25 mouse cellular contexts compared by ENCODE assay signal in genomic region chr17:47648966-47649365, GRCm38 (mm10). TPM values are rescaled to one million over a fixed set of nuclear protein-coding genes. Genes with fewer than 3 reads are reported as not detected.
DNase-seq lines count a peak whose midpoint lies in the region; ATAC-seq and TF ChIP-seq lines count a peak whose summit lies in the region.
"Had no signal": no experiment of that assay in that cellular context is flagged by ENCODE, and none has a peak within 500 bp of the region (broad histone marks: within the 10 kb centered on the region; RNA-seq: fewer than 3 reads in every experiment).

No protein-coding gene starts in this region.

- no peak overlapping the region for H3K4me3 ChIP-seq in forebrain, embryonic 12.5 days (replicated peaks)
- H3K4me3 ChIP-seq in forebrain, embryonic 16.5 days (replicated peaks; ENCODE audit: low read length): no peak overlapping the region
- H3K4me3 ChIP-seq in midbrain, embryonic 12.5 days: no peak overlapping the region
- H3K4me3 ChIP-seq in midbrain, postnatal 0 days (ENCODE audit: low read depth, low read length): no peak overlapping the region
- H3K4me3 ChIP-seq: erythroblast, embryonic 14.5 days; hindbrain, embryonic 12.5 days; layer of hippocampus, adult 2 months; limb, embryonic 15.5 days; liver, embryonic 15.5 days had no signal

- ATAC-seq in forebrain, embryonic 12.5 days (ENCODE audit: low FRiP score): no peak
- no peak for ATAC-seq in forebrain, embryonic 16.5 days
- peak; percentile 44 for ATAC-seq in midbrain, embryonic 12.5 days (ENCODE audit: low FRiP score, low read depth)
- ATAC-seq in midbrain, postnatal 0 days (ENCODE audit: low FRiP score): no peak
- ATAC-seq in CD4-positive, CD25-positive, alpha-beta regulatory T cell, adult 4 months: no peak
- ATAC-seq: activated CD4-positive, CD25-positive, alpha-beta regulatory T cell, adult 4 months; inflammation-experienced regulatory T-cells, adult 6 months had no signal

- 35% methylated on average over 4 of the region's 4 CpGs for WGBS in forebrain, embryonic 12.5 days
- WGBS in forebrain, embryonic 16.5 days: 21% methylated on average over 4 of the region's 4 CpGs
- 41% methylated on average over 4 of the region's 4 CpGs for WGBS in midbrain, embryonic 12.5 days
- 44% methylated on average over 4 of the region's 4 CpGs for WGBS in midbrain, postnatal 0 days

- no peak for TF ChIP-seq CTCF in midbrain, postnatal 0 days (IDR thresholded peaks at IDR 0.05)
- no peak for TF ChIP-seq CTCF in brain, embryonic 14.5 days (IDR thresholded peaks at IDR 0.05; ENCODE audit: borderline replicate concordance, extremely low read depth, insufficient read depth, insufficient read length)

- H3K9ac ChIP-seq in forebrain, embryonic 12.5 days: no peak overlapping the region
- H3K9ac ChIP-seq in forebrain, embryonic 16.5 days (replicated peaks; ENCODE audit: low read depth, low read length): no peak overlapping the region
- no peak overlapping the region for H3K9ac ChIP-seq in midbrain, embryonic 12.5 days (replicated peaks)
- no peak overlapping the region for H3K9ac ChIP-seq in midbrain, postnatal 0 days (replicated peaks; ENCODE audit: low read length, poor library complexity, severe bottlenecking)
- H3K9ac ChIP-seq: hindbrain, embryonic 12.5 days; limb, embryonic 15.5 days; liver, embryonic 15.5 days had no signal

- H3K27ac ChIP-seq in forebrain, embryonic 12.5 days: peak overlapping the region; percentile 56; the same call in 1 of the 2 replicates
- H3K27ac ChIP-seq in forebrain, embryonic 16.5 days (ENCODE audit: low read length): no peak overlapping the region
- peak overlapping the region; percentile 56; the same call in 1 of the 2 replicates for H3K27ac ChIP-seq in midbrain, embryonic 12.5 days (replicated peaks)
- no peak overlapping the region for H3K27ac ChIP-seq in midbrain, postnatal 0 days (ENCODE audit: low read depth, low read length)
- H3K27ac ChIP-seq: layer of hippocampus, adult 2 months; limb, embryonic 15.5 days; liver, embryonic 15.5 days had no signal

- H3K27me3 ChIP-seq in forebrain, embryonic 12.5 days: no peaks in the 10 kb centered on the region
- no peaks in the 10 kb centered on the region for H3K27me3 ChIP-seq in forebrain, embryonic 16.5 days (replicated peaks; ENCODE audit: control insufficient read depth, insufficient read depth, low read length)
- no peaks in the 10 kb centered on the region for H3K27me3 ChIP-seq in midbrain, embryonic 12.5 days
- H3K27me3 ChIP-seq in midbrain, postnatal 0 days (ENCODE audit: insufficient read depth, low read length): no peaks in the 10 kb centered on the region
- H3K27me3 ChIP-seq: hindbrain, embryonic 12.5 days; limb, embryonic 15.5 days; liver, embryonic 15.5 days had no signal

- H3K4me2 ChIP-seq in forebrain, embryonic 12.5 days: peak overlapping the region; percentile 17; the same call in 1 of the 2 replicates
- H3K4me2 ChIP-seq in forebrain, embryonic 16.5 days (ENCODE audit: low read length): no peak overlapping the region
- H3K4me2 ChIP-seq in midbrain, embryonic 12.5 days (replicated peaks): no peak overlapping the region
- no peak overlapping the region for H3K4me2 ChIP-seq in midbrain, postnatal 0 days (ENCODE audit: low read depth, low read length, poor library complexity, severe bottlenecking)
- H3K4me2 ChIP-seq: heart, embryonic 11.5 days; hindbrain, embryonic 12.5 days; limb, embryonic 15.5 days; liver, embryonic 15.5 days had no signal

- peaks cover 10% of the 10 kb centered on the region for H3K36me3 ChIP-seq in forebrain, embryonic 12.5 days (replicated peaks)
- peaks cover 6% of the 10 kb centered on the region for H3K36me3 ChIP-seq in forebrain, embryonic 16.5 days (ENCODE audit: control insufficient read depth, insufficient read depth)
- H3K36me3 ChIP-seq in midbrain, embryonic 12.5 days: peaks cover 5% of the 10 kb centered on the region
- peaks cover 4% of the 10 kb centered on the region for H3K36me3 ChIP-seq in midbrain, postnatal 0 days (ENCODE audit: insufficient read depth, low read length)

- TF ChIP-seq POLR2A in brain, embryonic 14.5 days (IDR thresholded peaks at IDR 0.05; ENCODE audit: borderline replicate concordance, extremely low read depth, insufficient read depth, insufficient read length, poor library complexity, severe bottlenecking): no peak

- no peaks in the 10 kb centered on the region for H3K9me3 ChIP-seq in forebrain, embryonic 12.5 days
- no peaks in the 10 kb centered on the region for H3K9me3 ChIP-seq in forebrain, embryonic 16.5 days (ENCODE audit: control insufficient read depth, low read length)
- no peaks in the 10 kb centered on the region for H3K9me3 ChIP-seq in midbrain, embryonic 12.5 days
- no peaks in the 10 kb centered on the region for H3K9me3 ChIP-seq in midbrain, postnatal 0 days (ENCODE audit: low read length)
- H3K9me3 ChIP-seq: hindbrain, embryonic 12.5 days; limb, embryonic 15.5 days; liver, embryonic 15.5 days had no signal

- peaks cover 40% of the 10 kb centered on the region for H3K4me1 ChIP-seq in forebrain, embryonic 12.5 days
- no peaks in the 10 kb centered on the region for H3K4me1 ChIP-seq in forebrain, embryonic 16.5 days (replicated peaks; ENCODE audit: control insufficient read depth, insufficient read depth, low read length)
- peaks cover 22% of the 10 kb centered on the region for H3K4me1 ChIP-seq in midbrain, embryonic 12.5 days
- H3K4me1 ChIP-seq in midbrain, postnatal 0 days (ENCODE audit: insufficient read depth, low read length): no peaks in the 10 kb centered on the region
- H3K4me1 ChIP-seq: limb, embryonic 15.5 days had no signal

- DNase-seq in midbrain, postnatal 0 days (ENCODE audit: low spot score): no peak
- peak; percentile 40 for DNase-seq in brain, embryonic 14.5 days (ENCODE audit: low read depth)
- DNase-seq in gastrocnemius, postnatal 10 days: no peak
- DNase-seq: adrenal gland, postnatal 10 days; cerebellum, adult 11-12 months; cerebellum, postnatal 25 days; gastrocnemius, postnatal 14 days; heart, postnatal 10 days; kidney, adult 2 months; kidney, postnatal 10 days; layer of hippocampus, postnatal 36 days; right cerebral cortex, postnatal 14 days; thymus, postnatal 36 days had no signal

RNA-seq across cellular contexts. Expression of gene Usp49, which starts 18.5 kb away (rescaled TPM):
- polyA plus RNA-seq in forebrain, embryonic 12.5 days (2016; fragmentation: Nextera tagmentation; extraction: Ambion mirVana): 11.1 and 12.2 TPM in 2 replicates
- polyA plus RNA-seq in forebrain, embryonic 16.5 days (2015; fragmentation: Nextera tagmentation; extraction: Ambion mirVana): 8.6 and 9.1 TPM in 2 replicates
- polyA plus RNA-seq in midbrain, embryonic 12.5 days (2016; fragmentation: Nextera tagmentation; extraction: Ambion mirVana): 10.5 and 11.9 TPM in 2 replicates
- total RNA-seq in midbrain, postnatal 0 days (2014; rRNA removed): 24.3 and 24.4 TPM in 2 replicates
- polyA plus RNA-seq in midbrain, postnatal 0 days (2015; fragmentation: Nextera tagmentation; extraction: Ambion mirVana): 3.7 and 3.9 TPM in 2 replicates
- 32.8 and 36.9 TPM in 2 replicates for polyA plus RNA-seq in brain, embryonic 14.5 days (2012; rRNA removed)
- polyA plus RNA-seq in CD4-positive, CD25-positive, alpha-beta regulatory T cell, adult 4 months (2017; shearing (Covaris generic)): under 1 TPM; 0.43 to 0.78 TPM
- 1 to 10 TPM; 4.6 to 4.9 TPM for total RNA-seq in gastrocnemius, postnatal 10 days (2021)

RNA-seq across cellular contexts. Expression of gene Gm20517, which starts 37.6 kb away (rescaled TPM):
- polyA plus RNA-seq in forebrain, embryonic 12.5 days (2016; fragmentation: Nextera tagmentation; extraction: Ambion mirVana): 1.6 and 2.7 TPM in 2 replicates
- polyA plus RNA-seq in forebrain, embryonic 16.5 days (2015; fragmentation: Nextera tagmentation; extraction: Ambion mirVana): 2.3 and 2.9 TPM in 2 replicates
- polyA plus RNA-seq in midbrain, embryonic 12.5 days (2016; fragmentation: Nextera tagmentation; extraction: Ambion mirVana): 2.2 and 2.5 TPM in 2 replicates
- total RNA-seq in midbrain, postnatal 0 days (2014; rRNA removed): 3.2 and 8.0 TPM in 2 replicates
- 0.96 and 1.1 TPM in 2 replicates for polyA plus RNA-seq in midbrain, postnatal 0 days (2015; fragmentation: Nextera tagmentation; extraction: Ambion mirVana)
- polyA plus RNA-seq in brain, embryonic 14.5 days (2012; rRNA removed): 1.7 and 2.6 TPM in 2 replicates
- under 1 TPM in 1 of 2 experiments, not detected in 1; 0.73 TPM for polyA plus RNA-seq in CD4-positive, CD25-positive, alpha-beta regulatory T cell, adult 4 months (2017; shearing (Covaris generic))
- total RNA-seq in gastrocnemius, postnatal 10 days (2021): 1 to 10 TPM; 1.8 to 2.1 TPM

RNA-seq across cellular contexts. Expression of gene Med20, which starts 37.6 kb away (rescaled TPM):
- polyA plus RNA-seq in forebrain, embryonic 12.5 days (2016; fragmentation: Nextera tagmentation; extraction: Ambion mirVana): 38.5 and 41.5 TPM in 2 replicates
- 51.6 and 51.8 TPM in 2 replicates for polyA plus RNA-seq in forebrain, embryonic 16.5 days (2015; fragmentation: Nextera tagmentation; extraction: Ambion mirVana)
- polyA plus RNA-seq in midbrain, embryonic 12.5 days (2016; fragmentation: Nextera tagmentation; extraction: Ambion mirVana): 39.5 and 41.0 TPM in 2 replicates
- 33.8 and 44.7 TPM in 2 replicates for total RNA-seq in midbrain, postnatal 0 days (2014; rRNA removed)
- 32.4 TPM in 2 replicates for polyA plus RNA-seq in midbrain, postnatal 0 days (2015; fragmentation: Nextera tagmentation; extraction: Ambion mirVana)
- polyA plus RNA-seq in brain, embryonic 14.5 days (2012; rRNA removed): 43.1 and 59.0 TPM in 2 replicates
- polyA plus RNA-seq in CD4-positive, CD25-positive, alpha-beta regulatory T cell, adult 4 months (2017; shearing (Covaris generic)): 10 to 100 TPM; 36.0 to 37.0 TPM
- 10 to 100 TPM; 14.7 to 15.5 TPM for total RNA-seq in gastrocnemius, postnatal 10 days (2021)

RNA-seq across cellular contexts. Expression of gene Bysl, which starts 37.7 kb away (rescaled TPM):
- 32.7 and 33.7 TPM in 2 replicates for polyA plus RNA-seq in forebrain, embryonic 12.5 days (2016; fragmentation: Nextera tagmentation; extraction: Ambion mirVana)
- polyA plus RNA-seq in forebrain, embryonic 16.5 days (2015; fragmentation: Nextera tagmentation; extraction: Ambion mirVana): 32.9 and 36.1 TPM in 2 replicates
- polyA plus RNA-seq in midbrain, embryonic 12.5 days (2016; fragmentation: Nextera tagmentation; extraction: Ambion mirVana): 30.8 and 31.5 TPM in 2 replicates
- total RNA-seq in midbrain, postnatal 0 days (2014; rRNA removed): 25.8 and 26.0 TPM in 2 replicates
- polyA plus RNA-seq in midbrain, postnatal 0 days (2015; fragmentation: Nextera tagmentation; extraction: Ambion mirVana): 31.9 and 33.1 TPM in 2 replicates
- 27.1 and 31.1 TPM in 2 replicates for polyA plus RNA-seq in brain, embryonic 14.5 days (2012; rRNA removed)
- 10 to 100 TPM; 10.6 to 14.2 TPM for polyA plus RNA-seq in CD4-positive, CD25-positive, alpha-beta regulatory T cell, adult 4 months (2017; shearing (Covaris generic))
- total RNA-seq in gastrocnemius, postnatal 10 days (2021): 10 to 100 TPM; 13.0 TPM

RNA-seq across cellular contexts. Expression of gene Tomm6, which starts 39.2 kb away (rescaled TPM):
- polyA plus RNA-seq in forebrain, embryonic 12.5 days (2016; fragmentation: Nextera tagmentation; extraction: Ambion mirVana): 346 and 368 TPM in 2 replicates
- 228 and 241 TPM in 2 replicates for polyA plus RNA-seq in forebrain, embryonic 16.5 days (2015; fragmentation: Nextera tagmentation; extraction: Ambion mirVana)
- polyA plus RNA-seq in midbrain, embryonic 12.5 days (2016; fragmentation: Nextera tagmentation; extraction: Ambion mirVana): 337 and 352 TPM in 2 replicates
- 117 and 136 TPM in 2 replicates for total RNA-seq in midbrain, postnatal 0 days (2014; rRNA removed)
- polyA plus RNA-seq in midbrain, postnatal 0 days (2015; fragmentation: Nextera tagmentation; extraction: Ambion mirVana): 334 and 339 TPM in 2 replicates
- polyA plus RNA-seq in brain, embryonic 14.5 days (2012; rRNA removed): 97.2 and 102 TPM in 2 replicates
- 100 to 1,000 TPM; 264 to 319 TPM for polyA plus RNA-seq in CD4-positive, CD25-positive, alpha-beta regulatory T cell, adult 4 months (2017; shearing (Covaris generic))
- 100 to 1,000 TPM; 175 to 181 TPM for total RNA-seq in gastrocnemius, postnatal 10 days (2021)

Comparison
In these comparisons a context has a peak if more than half of its experiments do, and no peak if none do; other contexts are left out.
1. H3K27ac ChIP-seq: peak in forebrain, embryonic 12.5 days (single experiment) and midbrain, embryonic 12.5 days (single experiment); none in forebrain, embryonic 16.5 days (single experiment) and midbrain, postnatal 0 days (single experiment).